Mouse (Mus musculus) heart, embryonic 14.5 days (tissue): Measurements from ENCODE around the gene Mamdc4. TPM values are rescaled to one million over a fixed set of nuclear protein-coding genes. Genes with fewer than 3 reads are reported as not detected.
"Not testable (repeated sequence)": the region's sequence is repeated elsewhere in the genome, so short reads cannot be mapped to it uniquely, and the experiment has no call there.

Source experiments
- ATAC-seq: fragments of 200-750 bp; cut with Nextera tagmentation; 2 replicates; pipeline ENCODE4 v1.8.0; 2017; ENCODE audit warnings: low read depth, moderate TSS enrichment; ENCODE audit not compliant: insufficient number of reproducible peaks, insufficient read depth, low FRiP score
- H3K27ac ChIP-seq, 2 experiments: fragments of 200-500 bp in 1 of 2; fragments of 300-500 bp in 1 of 2; sonication (generic) in 1 of 2; replicated peaks in 1 of 2; 2 replicates each; pipeline ENCODE4 v1.5.1; 2012 to 2014; ENCODE audit warnings: low read depth in 2 of 2, low read length in 2 of 2, control low read depth in 1 of 2, mild to moderate bottlenecking in 1 of 2, mixed read lengths in 1 of 2; ENCODE audit not compliant: control insufficient read depth in 1 of 2, insufficient read depth in 1 of 2
- H3K27me3 ChIP-seq: fragments of 300-500 bp; sonication (generic); 2 replicates; pipeline ENCODE4 v1.6.1; 2014; ENCODE audit warnings: mild to moderate bottlenecking, low read length, control low read depth; ENCODE audit not compliant: control insufficient read depth, insufficient read depth
- H3K36me3 ChIP-seq: fragments of 300-500 bp; sonication (generic); 2 replicates; pipeline ENCODE4 v1.6.1; 2014; ENCODE audit warnings: mild to moderate bottlenecking, control low read depth, low read length, mixed read lengths; ENCODE audit not compliant: control insufficient read depth, insufficient read depth
- H3K4me1 ChIP-seq, 2 experiments: fragments of 200-500 bp in 1 of 2; fragments of 300-500 bp in 1 of 2; sonication (generic) in 1 of 2; 2 replicates each; pipeline ENCODE4 v1.6.1; 2012 to 2014; ENCODE audit warnings: low read length in 2 of 2, control low read depth in 1 of 2, mixed read lengths in 1 of 2; ENCODE audit not compliant: control insufficient read depth in 2 of 2, insufficient read depth in 2 of 2
- H3K4me2 ChIP-seq: fragments of 300-500 bp; sonication (generic); 2 replicates; pipeline ENCODE4 v1.6.1; 2014; ENCODE audit warnings: mild to moderate bottlenecking, low read length
- H3K4me3 ChIP-seq, 2 experiments: fragments of 200-500 bp in 1 of 2; fragments of 300-500 bp in 1 of 2; sonication (generic) in 1 of 2; 2 replicates each; pipeline ENCODE4 v1.5.1; 2012 to 2014; ENCODE audit warnings: low read length in 2 of 2, mild to moderate bottlenecking in 2 of 2, control low read depth in 1 of 2, low read depth in 1 of 2, moderate library complexity in 1 of 2; ENCODE audit not compliant: control insufficient read depth in 1 of 2, insufficient read depth in 1 of 2
- H3K9ac ChIP-seq: fragments of 300-500 bp; sonication (generic); 2 replicates; pipeline ENCODE4 v1.6.1; 2014; ENCODE audit warnings: mild to moderate bottlenecking, low read length
- H3K9me3 ChIP-seq: fragments of 300-500 bp; sonication (generic); 2 replicates; pipeline ENCODE4 v1.6.1; 2016; ENCODE audit warnings: low read length, control low read depth; ENCODE audit not compliant: control insufficient read depth
- WGBS: fragments of 180-500 bp; shearing (Covaris S2); extraction: QIAGEN DNeasy Blood & Tissue Kit; methylation state at CpG from one replicate; pipeline ENCODE4 v1.1.7; 2014; 5-methylcytosine and 5-hydroxymethylcytosine counted together
- polyA plus RNA-seq: library from polyadenylated mRNA; unstranded; fragments of >200 nt; fragmentation: Nextera tagmentation; extraction: Ambion mirVana; gene quantifications from 2 replicates; pipeline ENCODE4 v1.2.1, GENCODE M21; 2014

Mamdc4 gene
- polyA plus RNA-seq, 1 experiment from 2014 or later, result 1.4 TPM

GRCm38 (mm10) chr2:25557964-25558360 lies 16.7 kb downstream of the Mamdc4 start:
- peak; percentile 15; the same call in 1 of the 2 replicates for ATAC-seq
- peaks cover 4 to 15% of the 10 kb centered on the region in 2 experiments for H3K4me1 ChIP-seq
- no peaks in the 10 kb centered on the region for H3K9me3 ChIP-seq
- H3K36me3 ChIP-seq, result peaks cover 39% of the 10 kb centered on the region
- 2% methylated on average over 24 of the region's 24 CpGs for WGBS
- H3K4me2 ChIP-seq, result peak overlapping the region; percentile 96
- H3K9ac ChIP-seq, result peak overlapping the region; percentile 91
- no peaks in the 10 kb centered on the region for H3K27me3 ChIP-seq
- peak overlapping the region; percentile 67 to 77 for H3K4me3 ChIP-seq
- peak overlapping the region in 1 of 2 experiments; percentile 50; a peak in 3 of 4 replicates for H3K27ac ChIP-seq

GRCm38 (mm10) chr2:25557221-25557963 lies 17.3 kb downstream of the Mamdc4 start, which contains the start of gene Edf1:
Gene Edf1 (plus strand): TSS chr2:25557847.
- under 1% methylated on average over 61 of the region's 61 CpGs for WGBS
- no peaks in the 10 kb centered on the region for H3K27me3 ChIP-seq
- H3K4me3 ChIP-seq, result peak within 1 kb of the TSS; percentile 67 to 77
- peak; percentile 96 for ATAC-seq
- H3K36me3 ChIP-seq, result peaks cover 33% of the 10 kb centered on the region
- peak within 1 kb of the TSS; percentile 91 for H3K9ac ChIP-seq
- peak within 1 kb of the TSS; percentile 96 for H3K4me2 ChIP-seq
- no peaks in the 10 kb centered on the region for H3K9me3 ChIP-seq
- H3K4me1 ChIP-seq, result peaks cover 4 to 15% of the 10 kb centered on the region in 2 experiments
- H3K27ac ChIP-seq, result peak within 1 kb of the TSS; percentile 58 to 65

GRCm38 (mm10) chr2:25556296-25556695 lies 18.3 kb downstream of the Mamdc4 start:
- 42% methylated on average over 1 of the region's 1 CpGs for WGBS

GRCm38 (mm10) chr2:25555479-25555878 lies 19.2 kb downstream of the Mamdc4 start:
- H3K27me3 ChIP-seq, H3K9me3 ChIP-seq, H3K4me3 ChIP-seq, ATAC-seq, H3K9ac ChIP-seq, H3K4me2 ChIP-seq, H3K27ac ChIP-seq: not testable (repeated sequence)
- Histone ChIP-seq H3K36me3 (peaks cover 14% of the 10 kb centered on the region), H3K4me1 (peaks cover 4 to 15% of the 10 kb centered on the region in 2 experiments)
- 53% methylated on average over 2 of the region's 2 CpGs for WGBS

More at GRCm38 (mm10) chr2:25556296-25556695, 18.3 kb downstream of the Mamdc4 start:
- peaks cover 4 to 15% of the 10 kb centered on the region in 2 experiments for H3K4me1 ChIP-seq
- peaks cover 22% of the 10 kb centered on the region for H3K36me3 ChIP-seq
- ATAC-seq, result no peak
- no peak overlapping the region for H3K27ac ChIP-seq
- no peak overlapping the region for H3K4me3 ChIP-seq
- no peak overlapping the region for H3K4me2 ChIP-seq
- no peaks in the 10 kb centered on the region for H3K27me3 ChIP-seq
- no peak overlapping the region for H3K9ac ChIP-seq
- no peaks in the 10 kb centered on the region for H3K9me3 ChIP-seq

- H3K27ac ChIP-seq, H3K9me3 ChIP-seq, H3K4me3 ChIP-seq, H3K4me2 ChIP-seq, H3K4me1 ChIP-seq, H3K9ac ChIP-seq, ATAC-seq, H3K36me3 ChIP-seq, H3K27me3 ChIP-seq: not testable (repeated sequence)
- WGBS, result 78% methylated on average over 4 of the region's 4 CpGs
Observed at GRCm38 (mm10) chr2:25553171-25553786, 21.4 kb downstream of the Mamdc4 start.

- H3K36me3 ChIP-seq, result no peaks in the 10 kb centered on the region
- ATAC-seq, result no peak
- H3K27ac ChIP-seq, result no peak overlapping the region
- no peaks in the 10 kb centered on the region for H3K9me3 ChIP-seq
- no peak overlapping the region for H3K4me2 ChIP-seq
- no peaks in the 10 kb centered on the region for H3K27me3 ChIP-seq
- 34% methylated on average over 5 of the region's 5 CpGs for WGBS
- no peaks in the 10 kb centered on the region for H3K4me1 ChIP-seq
- no peak overlapping the region for H3K4me3 ChIP-seq
- H3K9ac ChIP-seq, result no peak overlapping the region
Observed at GRCm38 (mm10) chr2:25551186-25551585, 23.5 kb downstream of the Mamdc4 start.

- ATAC-seq, result no peak
- H3K9ac ChIP-seq, result no peak overlapping the region
- H3K4me1 ChIP-seq, result peaks cover 4 to 11% of the 10 kb centered on the region in 2 experiments
- WGBS, result 63% methylated on average over 9 of the region's 9 CpGs
- H3K9me3 ChIP-seq, result no peaks in the 10 kb centered on the region
- no peak overlapping the region for H3K27ac ChIP-seq
- no peaks in the 10 kb centered on the region for H3K27me3 ChIP-seq
- no peak overlapping the region for H3K4me2 ChIP-seq
- peaks cover 6% of the 10 kb centered on the region; the same call in 1 of the 2 replicates for H3K36me3 ChIP-seq
- H3K4me3 ChIP-seq, result no peak overlapping the region
Observed at GRCm38 (mm10) chr2:25549021-25549991, 25.3 kb downstream of the Mamdc4 start.
